Mouse (Mus musculus) forebrain, embryonic 12.5 days (tissue): ENCODE data around the gene Slc44a3. TPM values are rescaled to one million over a fixed set of nuclear protein-coding genes. Genes with fewer than 3 reads are reported as not detected.
A peak's percentile ranks its signal among the peaks of the same experiment; 100 is the strongest.

ENCODE experiments used
- ATAC-seq: fragments of 200-750 bp; cut with Nextera tagmentation; 2 replicates; pipeline ENCODE4 v1.8.0; 2017; ENCODE audit warnings: moderate TSS enrichment; ENCODE audit not compliant: low FRiP score
- H3K27ac ChIP-seq: fragments of 300-500 bp; sonication (generic); 2 replicates; pipeline ENCODE4 v1.5.1; 2016; ENCODE audit warnings: mild to moderate bottlenecking
- H3K27me3 ChIP-seq: fragments of 300-500 bp; sonication (generic); 2 replicates; pipeline ENCODE4 v1.6.1; 2016; ENCODE audit warnings: mild to moderate bottlenecking
- H3K36me3 ChIP-seq: fragments of 300-500 bp; sonication (generic); replicated peaks from 2 replicates; pipeline ENCODE4 v1.6.1; 2016; ENCODE audit warnings: mild to moderate bottlenecking
- H3K4me1 ChIP-seq: fragments of 300-500 bp; sonication (generic); 2 replicates; pipeline ENCODE4 v1.6.1; 2016
- H3K4me2 ChIP-seq: fragments of 300-500 bp; sonication (generic); 2 replicates; pipeline ENCODE4 v1.6.1; 2016; ENCODE audit warnings: mild to moderate bottlenecking, moderate library complexity
- H3K4me3 ChIP-seq: fragments of 300-500 bp; sonication (generic); replicated peaks from 2 replicates; pipeline ENCODE4 v1.5.1; 2016; ENCODE audit warnings: mild to moderate bottlenecking
- H3K9ac ChIP-seq: fragments of 300-500 bp; sonication (generic); 2 replicates; pipeline ENCODE4 v1.6.1; 2016; ENCODE audit warnings: mild to moderate bottlenecking
- H3K9me3 ChIP-seq: fragments of 300-500 bp; sonication (generic); 2 replicates; pipeline ENCODE4 v1.6.1; 2016
- WGBS: fragments of 180-500 bp; shearing (Covaris S2); methylation state at CpG from one replicate; pipeline ENCODE4 v1.1.7; 2016; 5-methylcytosine and 5-hydroxymethylcytosine counted together
- polyA plus RNA-seq: library from polyadenylated mRNA; unstranded; fragments of >200 nt; fragmentation: Nextera tagmentation; extraction: Ambion mirVana; gene quantifications from 2 replicates; pipeline ENCODE4 v1.2.1, GENCODE M21; 2016

Slc44a3 gene
- polyA plus RNA-seq, 1 experiment from 2014 or later = 0.97 TPM

GRCm38 (mm10) chr3:121517030-121517429 is 15.2 kb downstream of the Slc44a3 start:
- ATAC-seq = no peak
- Histone ChIP-seq H3K27ac (no peak overlapping the region), H3K27me3 (no peaks in the 10 kb centered on the region), H3K4me3 (no peak overlapping the region), H3K9ac (no peak overlapping the region), H3K9me3 (no peaks in the 10 kb centered on the region), H3K36me3 (no peaks in the 10 kb centered on the region), H3K4me1 (no peaks in the 10 kb centered on the region), H3K4me2 (no peak overlapping the region)
- 94% methylated on average over 8 of the region's 8 CpGs for WGBS

GRCm38 (mm10) chr3:121509141-121509540 is 23.1 kb downstream of the Slc44a3 start:
- no peak for ATAC-seq
- Histone ChIP-seq H3K4me1 (peaks cover 8% of the 10 kb centered on the region; the same call in 1 of the 2 replicates), H3K27me3 (no peaks in the 10 kb centered on the region), H3K36me3 (no peaks in the 10 kb centered on the region), H3K27ac (no peak overlapping the region), H3K9ac (no peak overlapping the region), H3K4me2 (no peak overlapping the region), H3K4me3 (no peak overlapping the region), H3K9me3 (no peaks in the 10 kb centered on the region)
- 78% methylated on average over 5 of the region's 5 CpGs for whole genome bisulfite sequencing

DNA sequence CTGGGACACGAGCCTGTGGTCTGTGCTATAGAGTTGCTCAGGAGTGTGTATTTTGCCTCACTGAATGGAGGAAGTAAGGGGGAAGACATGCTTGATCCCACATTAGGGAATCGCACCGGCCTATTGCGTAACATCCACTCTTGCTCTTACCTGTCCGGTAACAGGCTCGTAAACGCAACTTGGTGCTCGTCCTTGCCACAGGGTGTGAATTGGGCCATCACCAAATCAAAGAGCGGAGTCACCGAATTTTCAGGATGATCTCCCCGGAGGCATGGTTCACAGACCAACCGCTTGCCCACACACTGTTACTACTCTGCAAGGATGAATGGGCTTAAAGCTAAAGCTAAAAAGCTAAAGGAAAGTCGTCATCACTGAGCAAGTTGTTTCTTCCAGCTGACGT is 24.5 kb downstream of the Slc44a3 start:
- Histone ChIP-seq H3K4me1 (peaks cover 8% of the 10 kb centered on the region; the same call in 1 of the 2 replicates), H3K4me2 (no peak overlapping the region), H3K36me3 (no peaks in the 10 kb centered on the region), H3K4me3 (no peak overlapping the region), H3K9ac (no peak overlapping the region), H3K27me3 (no peaks in the 10 kb centered on the region), H3K27ac (no peak overlapping the region), H3K9me3 (no peaks in the 10 kb centered on the region)
- WGBS = 93% methylated on average over 14 of the region's 14 CpGs
- ATAC-seq = no peak

DNA sequence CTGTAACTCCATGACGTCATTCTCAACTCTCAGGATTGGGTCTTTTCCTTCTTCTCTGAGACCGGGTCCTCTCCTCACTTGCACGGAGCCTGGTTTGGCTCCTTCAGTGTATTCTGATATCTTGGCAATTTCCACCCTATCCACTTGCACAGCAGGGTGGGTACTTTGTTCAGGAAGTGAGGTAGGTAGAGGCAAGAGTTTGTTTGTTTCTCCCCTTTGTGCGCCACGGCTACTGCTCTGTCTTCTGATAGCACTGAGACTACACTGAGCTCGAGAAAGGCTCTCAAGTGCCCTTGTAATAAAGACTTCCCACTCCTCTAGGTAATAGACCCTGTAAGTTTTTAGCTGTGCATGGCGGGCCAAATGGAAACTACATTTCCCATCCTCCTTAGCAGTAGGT is 25.4 kb downstream of the Slc44a3 start:
- Histone ChIP-seq H3K27ac (no peak overlapping the region), H3K9ac (no peak overlapping the region), H3K4me1 (peaks cover 8% of the 10 kb centered on the region; the same call in 1 of the 2 replicates), H3K36me3 (no peaks in the 10 kb centered on the region), H3K4me3 (no peak overlapping the region), H3K27me3 (no peaks in the 10 kb centered on the region), H3K4me2 (no peak overlapping the region), H3K9me3 (no peaks in the 10 kb centered on the region)
- WGBS = 83% methylated on average over 7 of the region's 7 CpGs
- no peak for ATAC-seq

DNA sequence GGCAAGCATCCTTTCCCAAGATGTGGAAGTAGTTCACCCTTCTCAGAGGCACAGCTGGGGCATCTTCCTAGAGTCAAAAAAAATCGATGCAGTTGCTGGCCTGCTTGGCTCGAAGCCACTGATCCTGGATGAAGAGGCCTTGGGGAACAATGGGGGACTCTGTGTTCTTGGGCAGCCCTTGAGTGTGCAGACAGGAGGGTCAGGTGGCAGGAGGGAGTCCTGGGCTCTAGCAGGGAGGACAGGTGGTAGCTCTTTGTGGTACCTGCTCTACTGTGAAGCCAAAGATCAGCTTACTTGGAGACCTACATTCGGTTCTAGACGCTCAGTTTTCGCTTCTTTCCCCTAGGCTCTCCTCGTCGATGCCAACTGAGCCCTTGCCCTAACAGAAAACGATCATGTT is 26.0 kb downstream of the Slc44a3 start:
- Histone ChIP-seq H3K9ac (no peak overlapping the region), H3K4me2 (no peak overlapping the region), H3K36me3 (no peaks in the 10 kb centered on the region), H3K9me3 (no peaks in the 10 kb centered on the region), H3K4me3 (no peak overlapping the region), H3K4me1 (peaks cover 8% of the 10 kb centered on the region; the same call in 1 of the 2 replicates), H3K27me3 (no peaks in the 10 kb centered on the region), H3K27ac (no peak overlapping the region)
- 87% methylated on average over 8 of the region's 8 CpGs for WGBS
- no peak for ATAC-seq

- H3K4me1 ChIP-seq = peaks cover 8% of the 10 kb centered on the region; the same call in 1 of the 2 replicates
- no peak overlapping the region for H3K27ac ChIP-seq
- H3K4me2 ChIP-seq = no peak overlapping the region
- no peaks in the 10 kb centered on the region for H3K27me3 ChIP-seq
- H3K4me3 ChIP-seq = no peak overlapping the region
- no peak overlapping the region for H3K9ac ChIP-seq
- 74% methylated on average over 8 of the region's 8 CpGs for WGBS
- no peaks in the 10 kb centered on the region for H3K36me3 ChIP-seq
- H3K9me3 ChIP-seq = no peaks in the 10 kb centered on the region
- no peak for ATAC-seq
These were observed 27.2 kb downstream of the Slc44a3 start for GRCm38 (mm10) chr3:121504927-121505487.

DNA sequence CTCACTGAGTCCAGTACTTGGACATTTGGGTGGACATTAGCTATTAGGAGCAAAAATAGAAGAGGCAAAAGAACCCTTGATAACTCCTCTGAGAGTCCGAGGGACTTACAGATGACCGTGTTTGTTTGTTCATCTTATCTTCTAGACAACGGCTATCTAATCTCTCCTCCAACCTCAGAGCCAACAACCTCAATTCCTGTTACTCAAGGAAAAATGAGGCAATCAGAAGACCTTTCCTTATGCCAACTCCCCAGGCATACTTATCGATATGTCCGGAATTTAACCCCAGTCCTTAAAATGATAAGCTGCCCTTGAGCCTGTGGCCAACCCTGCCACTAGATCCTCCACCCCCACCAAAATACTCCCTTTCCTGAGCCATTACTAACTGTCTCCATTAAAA is 31.5 kb downstream of the Slc44a3 start:
- H3K4me2 ChIP-seq = no peak overlapping the region
- H3K27me3 ChIP-seq = no peaks in the 10 kb centered on the region
- no peak overlapping the region for H3K4me3 ChIP-seq
- WGBS = 94% methylated on average over 5 of the region's 5 CpGs
- no peak overlapping the region for H3K9ac ChIP-seq
- no peak overlapping the region for H3K27ac ChIP-seq
- H3K9me3 ChIP-seq = no peaks in the 10 kb centered on the region
- H3K36me3 ChIP-seq = no peaks in the 10 kb centered on the region
- ATAC-seq = no peak
- H3K4me1 ChIP-seq = peaks cover 8% of the 10 kb centered on the region; the same call in 1 of the 2 replicates

DNA sequence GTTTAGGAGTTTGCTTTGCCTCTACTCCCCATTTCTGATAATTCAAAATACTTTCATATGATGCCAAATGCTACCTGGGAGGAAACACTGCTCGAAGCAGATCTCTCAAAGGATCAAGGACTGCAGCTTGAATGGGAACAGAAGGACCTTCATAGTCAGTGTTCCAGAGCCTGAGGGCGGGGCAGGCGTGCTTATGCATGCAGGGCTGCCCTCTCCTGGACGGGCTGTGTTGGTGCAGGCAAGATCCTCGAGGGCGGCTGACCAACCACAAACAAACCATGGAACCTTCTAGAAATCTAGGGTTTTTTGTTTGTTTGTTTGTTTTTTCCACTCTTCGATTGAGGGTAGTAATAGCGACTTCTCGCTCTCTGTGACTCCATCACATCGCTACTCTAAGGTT is 32.0 kb downstream of the Slc44a3 start:
- no peak overlapping the region for H3K9ac ChIP-seq
- no peaks in the 10 kb centered on the region for H3K27me3 ChIP-seq
- no peaks in the 10 kb centered on the region for H3K36me3 ChIP-seq
- ATAC-seq = no peak
- H3K27ac ChIP-seq = no peak overlapping the region
- no peaks in the 10 kb centered on the region for H3K9me3 ChIP-seq
- H3K4me1 ChIP-seq = peaks cover 6% of the 10 kb centered on the region; the same call in 1 of the 2 replicates
- no peak overlapping the region for H3K4me3 ChIP-seq
- WGBS = 56% methylated on average over 10 of the region's 10 CpGs
- H3K4me2 ChIP-seq = no peak overlapping the region

- H3K9ac ChIP-seq = no peak overlapping the region
- H3K27me3 ChIP-seq = 0 out of 2 replicates have a peak, but pooled peaks cover 3% of the 10 kb centered on the region
- no peaks in the 10 kb centered on the region for H3K9me3 ChIP-seq
- H3K4me3 ChIP-seq = no peak overlapping the region
- no peaks in the 10 kb centered on the region for H3K36me3 ChIP-seq
- peaks cover 23% of the 10 kb centered on the region for H3K4me1 ChIP-seq
- WGBS = 88% methylated on average over 7 of the region's 7 CpGs
- no peak overlapping the region for H3K4me2 ChIP-seq
- no peak overlapping the region for H3K27ac ChIP-seq
- no peak for ATAC-seq
These were observed 38.2 kb downstream of the Slc44a3 start for GRCm38 (mm10) chr3:121493997-121494421.

DNA sequence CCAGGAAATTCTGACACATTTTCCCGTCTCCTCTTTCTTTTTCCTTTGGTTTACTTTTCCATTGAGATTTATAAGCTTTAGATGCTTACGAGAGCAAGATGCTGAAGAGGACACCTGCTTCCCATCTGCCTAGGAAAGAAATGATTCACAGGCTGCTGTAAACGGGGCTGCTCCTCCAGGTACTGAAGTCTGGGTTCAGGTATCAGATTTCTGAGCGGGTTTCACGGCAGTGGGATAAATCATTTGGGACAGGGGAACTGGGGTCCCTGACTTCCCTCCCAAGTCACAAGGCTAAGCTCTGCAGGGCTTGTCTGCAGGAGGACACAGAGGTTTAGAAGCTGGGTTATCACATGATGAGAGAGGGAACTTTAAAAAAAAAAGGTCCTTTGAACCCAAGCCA is 40.2 kb downstream of the Slc44a3 start:
- Histone ChIP-seq H3K4me3 (no peak overlapping the region), H3K4me1 (peaks cover 24% of the 10 kb centered on the region), H3K9me3 (no peaks in the 10 kb centered on the region), H3K36me3 (no peaks in the 10 kb centered on the region), H3K27ac (no peak overlapping the region), H3K9ac (no peak overlapping the region), H3K27me3 (0 out of 2 replicates have a peak, but pooled peaks cover 3% of the 10 kb centered on the region), H3K4me2 (no peak overlapping the region)
- WGBS = 66% methylated on average over 5 of the region's 5 CpGs
- ATAC-seq = no peak

GRCm38 (mm10) chr3:121490941-121491340 is 41.3 kb downstream of the Slc44a3 start:
- Histone ChIP-seq H3K36me3 (no peaks in the 10 kb centered on the region), H3K4me3 (no peak overlapping the region), H3K4me1 (peaks cover 24% of the 10 kb centered on the region), H3K27me3 (0 out of 2 replicates have a peak, but pooled peaks cover 3% of the 10 kb centered on the region), H3K9ac (no peak overlapping the region), H3K27ac (no peak overlapping the region), H3K9me3 (no peaks in the 10 kb centered on the region), H3K4me2 (no peak overlapping the region)
- no peak for ATAC-seq
- 33% methylated on average over 5 of the region's 5 CpGs for WGBS

DNA sequence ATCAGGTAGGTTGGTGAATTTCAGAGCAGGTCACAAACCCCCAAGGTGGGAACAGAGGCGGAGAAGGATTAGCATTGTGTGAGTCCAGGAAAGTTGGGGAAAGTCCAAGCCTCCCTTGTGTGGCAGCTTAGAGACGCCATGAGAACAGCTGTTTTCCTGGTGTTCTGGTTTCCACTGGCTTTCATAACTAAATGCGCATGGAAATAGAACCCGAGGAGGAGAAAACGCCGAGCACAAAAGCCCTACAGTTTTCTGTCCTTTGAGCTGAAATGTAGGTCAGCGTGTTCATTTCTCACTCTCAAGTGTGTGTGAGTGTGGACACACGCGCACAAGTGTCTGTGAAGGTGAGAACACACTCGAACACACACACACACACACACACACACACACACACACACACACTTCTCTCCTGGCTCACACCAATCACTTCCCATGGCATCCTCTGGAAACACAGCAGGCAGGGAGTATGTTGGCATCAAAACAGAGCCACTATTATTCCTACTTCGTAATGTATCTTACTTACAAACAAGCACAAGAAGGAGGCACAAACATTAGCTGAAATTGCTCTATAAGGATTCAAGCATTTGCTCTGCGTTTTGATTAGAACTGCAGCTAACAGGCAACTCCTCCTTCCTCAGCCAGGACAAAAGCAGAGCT is 42.6 kb downstream of the Slc44a3 start:
- Histone ChIP-seq H3K9ac (0 out of 2 replicates have a peak overlapping the region, but pooled peaks have one; percentile 4), H3K36me3 (no peaks in the 10 kb centered on the region), H3K4me2 (no peak overlapping the region; the same call in 1 of the 2 replicates), H3K4me3 (no peak overlapping the region), H3K27ac (0 out of 2 replicates have a peak overlapping the region, but pooled peaks have one; percentile 21), H3K9me3 (no peaks in the 10 kb centered on the region), H3K27me3 (0 out of 2 replicates have a peak, but pooled peaks cover 3% of the 10 kb centered on the region), H3K4me1 (peaks cover 28% of the 10 kb centered on the region)
- ATAC-seq = no peak
- WGBS = 41% methylated on average over 12 of the region's 12 CpGs

DNA sequence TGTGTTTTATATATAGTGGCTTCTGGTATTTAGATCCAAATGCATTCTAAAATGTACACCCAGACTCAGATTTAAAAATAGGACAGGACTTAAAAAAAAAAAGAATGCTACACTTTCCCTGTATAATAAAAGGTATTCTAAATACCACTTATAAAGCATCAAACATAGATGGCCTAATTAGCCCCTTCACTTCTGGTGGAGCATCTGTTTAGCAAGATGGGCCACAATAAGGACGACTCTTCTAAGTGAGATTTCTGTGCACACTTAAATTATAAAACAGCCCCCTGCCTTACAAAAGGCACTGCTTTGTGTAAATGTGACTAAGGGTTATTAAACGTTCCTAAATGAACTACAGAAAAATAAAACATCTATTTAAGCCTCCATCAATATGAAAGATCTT is 47.0 kb downstream of the Slc44a3 start:
- no peak for ATAC-seq
- Histone ChIP-seq H3K27ac (no peak overlapping the region), H3K4me3 (no peak overlapping the region), H3K9ac (no peak overlapping the region), H3K36me3 (no peaks in the 10 kb centered on the region), H3K4me2 (no peak overlapping the region), H3K9me3 (no peaks in the 10 kb centered on the region), H3K4me1 (peaks cover 48% of the 10 kb centered on the region), H3K27me3 (0 out of 2 replicates have a peak, but pooled peaks cover 3% of the 10 kb centered on the region)
- WGBS = 22% methylated on average over 2 of the region's 2 CpGs
